Mouse (Mus musculus): ENCODE measurements around the gene Dnajc24. TPM values are rescaled to one million over a fixed set of nuclear protein-coding genes. Genes with fewer than 3 reads are reported as not detected.

The Dnajc24 gene
- polyA plus RNA-seq, 1 experiment from 2014 or later: 29.0 TPM

DNA sequence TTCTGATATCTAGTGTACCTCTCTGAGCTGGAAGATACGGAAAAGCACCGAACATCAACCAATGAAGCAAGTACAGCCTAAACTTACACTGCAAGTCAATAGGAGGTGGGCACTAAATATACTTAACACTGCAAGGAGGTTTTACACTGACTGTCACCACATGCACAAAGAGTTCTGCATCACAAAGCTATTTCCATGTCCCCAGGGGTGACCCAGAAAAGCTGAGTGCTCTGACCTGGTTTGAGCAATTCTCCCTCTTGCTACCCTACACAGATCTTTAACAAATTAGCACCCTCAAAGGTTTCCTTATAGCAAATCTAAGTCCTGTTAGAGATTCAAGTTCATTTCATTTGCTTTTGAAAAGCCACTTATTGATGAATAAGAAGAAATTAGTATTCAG is 25.3 kb downstream of the Dnajc24 start:
- no peak overlapping the region for H3K4me3 ChIP-seq (ENCODE audit: low read length)
- no peak overlapping the region for H3K4me2 ChIP-seq (replicated peaks; ENCODE audit: low read depth, low read length)
- H3K9me3 ChIP-seq (ENCODE audit: low read length): no peaks in the 10 kb centered on the region
- H3K27me3 ChIP-seq (ENCODE audit: insufficient read depth, low read length): no peaks in the 10 kb centered on the region
- no peaks in the 10 kb centered on the region for H3K4me1 ChIP-seq (ENCODE audit: insufficient read depth, low read length)
- no peak overlapping the region for H3K9ac ChIP-seq (replicated peaks; ENCODE audit: low read length)
- 95% methylated on average over 2 of the region's 2 CpGs for WGBS
- no peak overlapping the region for H3K27ac ChIP-seq (ENCODE audit: low read length)
- no peak for ATAC-seq (ENCODE audit: low FRiP score, low TSS enrichment)
- no peaks in the 10 kb centered on the region for H3K36me3 ChIP-seq (ENCODE audit: insufficient read depth, low read length)

DNA sequence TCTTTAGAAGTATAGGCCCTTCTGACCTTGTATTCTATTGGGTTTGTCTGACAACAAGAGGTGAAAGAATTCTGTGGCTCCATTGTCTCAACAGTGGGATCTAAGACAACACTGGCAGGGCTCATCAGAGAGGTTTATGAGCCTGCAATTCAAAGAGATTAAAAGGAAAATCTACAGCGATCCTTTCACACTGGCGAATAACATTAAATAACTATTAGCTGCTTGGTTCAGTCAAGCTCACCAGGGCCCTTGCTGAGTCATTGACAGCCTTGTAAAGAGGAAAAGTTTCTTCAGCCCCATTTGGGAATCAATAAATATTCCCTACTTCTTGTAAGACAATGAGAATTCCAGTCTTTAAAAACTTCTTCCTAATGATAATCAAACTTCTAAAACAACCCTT is 29.4 kb downstream of the Dnajc24 start:
- H3K27ac ChIP-seq (ENCODE audit: low read length): no peak overlapping the region

GRCm38 (mm10) chr2:105963447-105963846 is 39.9 kb downstream of the Dnajc24 start:
- H3K4me3 ChIP-seq (ENCODE audit: low read length): no peak overlapping the region
- no peak overlapping the region for H3K4me2 ChIP-seq (replicated peaks; ENCODE audit: low read depth, low read length)
- H3K9me3 ChIP-seq (ENCODE audit: low read length): no peaks in the 10 kb centered on the region
- H3K9ac ChIP-seq (replicated peaks; ENCODE audit: low read length): no peak overlapping the region
- H3K36me3 ChIP-seq (ENCODE audit: insufficient read depth, low read length): peaks cover 22% of the 10 kb centered on the region; the same call in 1 of the 2 replicates
- ATAC-seq (ENCODE audit: low FRiP score, low TSS enrichment): no peak
- no peaks in the 10 kb centered on the region for H3K27me3 ChIP-seq (ENCODE audit: insufficient read depth, low read length)
- H3K4me1 ChIP-seq (ENCODE audit: insufficient read depth, low read length): no peaks in the 10 kb centered on the region
- 89% methylated on average over 1 of the region's 1 CpGs for WGBS
- H3K27ac ChIP-seq (ENCODE audit: low read length): no peak overlapping the region

More for the DNA sequence above, 29.4 kb downstream of the Dnajc24 start:
- no peak overlapping the region for H3K9ac ChIP-seq (replicated peaks; ENCODE audit: low read length)
- peaks cover 8% of the 10 kb centered on the region; the same call in 1 of the 2 replicates for H3K36me3 ChIP-seq (ENCODE audit: insufficient read depth, low read length)
- no peaks in the 10 kb centered on the region for H3K9me3 ChIP-seq (ENCODE audit: low read length)
- H3K4me2 ChIP-seq (replicated peaks; ENCODE audit: low read depth, low read length): no peak overlapping the region
- ATAC-seq (ENCODE audit: low FRiP score, low TSS enrichment): no peak
- 16% methylated on average over 2 of the region's 2 CpGs for WGBS
- no peaks in the 10 kb centered on the region for H3K27me3 ChIP-seq (ENCODE audit: insufficient read depth, low read length)
- H3K4me1 ChIP-seq (ENCODE audit: insufficient read depth, low read length): no peaks in the 10 kb centered on the region
- no peak overlapping the region for H3K4me3 ChIP-seq (ENCODE audit: low read length)

- no peak for ATAC-seq (ENCODE audit: low FRiP score, low TSS enrichment)
- Histone ChIP-seq H3K27me3 (ENCODE audit: insufficient read depth, low read length) (no peaks in the 10 kb centered on the region), H3K4me2 (replicated peaks; ENCODE audit: low read depth, low read length) (no peak overlapping the region), H3K9ac (replicated peaks; ENCODE audit: low read length) (no peak overlapping the region), H3K4me3 (ENCODE audit: low read length) (no peak overlapping the region), H3K9me3 (ENCODE audit: low read length) (no peaks in the 10 kb centered on the region), H3K4me1 (ENCODE audit: insufficient read depth, low read length) (no peaks in the 10 kb centered on the region), H3K36me3 (ENCODE audit: insufficient read depth, low read length) (peaks cover 5% of the 10 kb centered on the region; the same call in 1 of the 2 replicates), H3K27ac (ENCODE audit: low read length) (no peak overlapping the region)
- 85% methylated on average over 4 of the region's 4 CpGs for WGBS
Measured at GRCm38 (mm10) chr2:105953862-105954261, 49.5 kb downstream of the Dnajc24 start.

- H3K9me3 ChIP-seq (ENCODE audit: low read length): no peaks in the 10 kb centered on the region
- no peak for ATAC-seq (ENCODE audit: low FRiP score, low TSS enrichment)
- H3K4me1 ChIP-seq (ENCODE audit: insufficient read depth, low read length): no peaks in the 10 kb centered on the region
- peaks cover 5% of the 10 kb centered on the region; the same call in 1 of the 2 replicates for H3K36me3 ChIP-seq (ENCODE audit: insufficient read depth, low read length)
- no peak overlapping the region for H3K4me3 ChIP-seq (ENCODE audit: low read length)
- 86% methylated on average over 1 of the region's 1 CpGs for WGBS
- no peaks in the 10 kb centered on the region for H3K27me3 ChIP-seq (ENCODE audit: insufficient read depth, low read length)
- H3K4me2 ChIP-seq (replicated peaks; ENCODE audit: low read depth, low read length): no peak overlapping the region
- no peak overlapping the region for H3K27ac ChIP-seq (ENCODE audit: low read length)
- H3K9ac ChIP-seq (replicated peaks; ENCODE audit: low read length): no peak overlapping the region
Measured at GRCm38 (mm10) chr2:105951350-105951940, 51.9 kb downstream of the Dnajc24 start.

DNA sequence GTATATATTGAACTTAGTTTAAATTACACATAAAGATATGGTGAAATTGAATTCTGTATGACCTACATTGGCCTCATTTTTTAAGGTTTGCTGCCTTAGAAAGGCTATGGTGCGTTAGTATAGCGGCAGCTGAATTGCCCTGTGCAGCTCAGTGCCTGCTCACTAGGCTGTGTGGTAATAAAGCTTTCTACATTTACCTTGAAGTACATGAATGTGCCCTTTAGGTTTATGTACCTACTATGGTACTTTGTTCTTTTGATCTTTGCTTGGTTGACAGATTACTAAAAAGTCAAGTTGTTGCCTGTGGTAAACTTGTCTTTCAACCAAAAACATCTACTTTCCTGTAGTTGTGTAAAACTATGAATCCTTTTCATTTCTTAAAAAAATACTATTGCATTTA is 53.2 kb downstream of the Dnajc24 start:
- no peaks in the 10 kb centered on the region for H3K9me3 ChIP-seq (ENCODE audit: low read length)
- ATAC-seq (ENCODE audit: low FRiP score, low TSS enrichment): no peak
- peaks cover 5% of the 10 kb centered on the region; the same call in 1 of the 2 replicates for H3K36me3 ChIP-seq (ENCODE audit: insufficient read depth, low read length)
- H3K4me3 ChIP-seq (ENCODE audit: low read length): no peak overlapping the region
- no peaks in the 10 kb centered on the region for H3K4me1 ChIP-seq (ENCODE audit: insufficient read depth, low read length)
- no peaks in the 10 kb centered on the region for H3K27me3 ChIP-seq (ENCODE audit: insufficient read depth, low read length)
- WGBS: 97% methylated on average over 2 of the region's 2 CpGs
- no peak overlapping the region for H3K9ac ChIP-seq (replicated peaks; ENCODE audit: low read length)
- no peak overlapping the region for H3K4me2 ChIP-seq (replicated peaks; ENCODE audit: low read depth, low read length)
- no peak overlapping the region for H3K27ac ChIP-seq (ENCODE audit: low read length)

GRCm38 (mm10) chr2:105917623-105918346 is 85.6 kb downstream of the Dnajc24 start:
- H3K9ac ChIP-seq (replicated peaks; ENCODE audit: low read length): no peak overlapping the region
- no peaks in the 10 kb centered on the region for H3K36me3 ChIP-seq (ENCODE audit: insufficient read depth, low read length)
- no peak overlapping the region for H3K4me3 ChIP-seq (ENCODE audit: low read length)
- no peaks in the 10 kb centered on the region for H3K9me3 ChIP-seq (ENCODE audit: low read length)
- no peak overlapping the region for H3K4me2 ChIP-seq (replicated peaks; ENCODE audit: low read depth, low read length)
- H3K27me3 ChIP-seq (ENCODE audit: insufficient read depth, low read length): no peaks in the 10 kb centered on the region
- no peak for ATAC-seq (ENCODE audit: low FRiP score, low TSS enrichment)
- no peaks in the 10 kb centered on the region for H3K4me1 ChIP-seq (ENCODE audit: insufficient read depth, low read length)
- 83% methylated on average over 5 of the region's 5 CpGs for WGBS
- H3K27ac ChIP-seq (ENCODE audit: low read length): no peak overlapping the region

Small RNA genes lying within 50 kb of the gene (microRNA-seq; reads per million reads assigned to microRNA genes)
- not detected for gene Gm22002

Other genes starting within 250 kb of the Dnajc24 start
- 36.5 and 42.2 TPM in 2 replicates for gene Elp4, start 99.0 kb downstream of the Dnajc24 start, polyA plus RNA-seq (2015; fragmentation: Nextera tagmentation; extraction: Ambion mirVana)
- 116 and 119 TPM in 2 replicates for gene Immp1l, start 98.9 kb downstream of the Dnajc24 start, polyA plus RNA-seq (2015; fragmentation: Nextera tagmentation; extraction: Ambion mirVana)